Mouse (Mus musculus) cerebellum, adult 2 months (tissue): ENCODE results near the gene Sppl3.
A peak's percentile ranks its signal among the peaks of the same experiment; 100 is the strongest.

Source experiments
- CTCF ChIP-seq: fragments of 200-500 bp; IDR thresholded peaks from 2 replicates; pipeline ENCODE4 v1.5.1; 2011; ENCODE audit warnings: low read depth, mild to moderate bottlenecking, control low read depth, low read length, moderate library complexity, borderline replicate concordance; ENCODE audit not compliant: insufficient read depth
- POLR2A ChIP-seq: fragments of 200-500 bp; IDR thresholded peaks from 2 replicates; pipeline ENCODE4 v1.6.1; 2011; ENCODE audit warnings: low read length, control low read depth, borderline replicate concordance; ENCODE audit not compliant: insufficient read depth

DNA sequence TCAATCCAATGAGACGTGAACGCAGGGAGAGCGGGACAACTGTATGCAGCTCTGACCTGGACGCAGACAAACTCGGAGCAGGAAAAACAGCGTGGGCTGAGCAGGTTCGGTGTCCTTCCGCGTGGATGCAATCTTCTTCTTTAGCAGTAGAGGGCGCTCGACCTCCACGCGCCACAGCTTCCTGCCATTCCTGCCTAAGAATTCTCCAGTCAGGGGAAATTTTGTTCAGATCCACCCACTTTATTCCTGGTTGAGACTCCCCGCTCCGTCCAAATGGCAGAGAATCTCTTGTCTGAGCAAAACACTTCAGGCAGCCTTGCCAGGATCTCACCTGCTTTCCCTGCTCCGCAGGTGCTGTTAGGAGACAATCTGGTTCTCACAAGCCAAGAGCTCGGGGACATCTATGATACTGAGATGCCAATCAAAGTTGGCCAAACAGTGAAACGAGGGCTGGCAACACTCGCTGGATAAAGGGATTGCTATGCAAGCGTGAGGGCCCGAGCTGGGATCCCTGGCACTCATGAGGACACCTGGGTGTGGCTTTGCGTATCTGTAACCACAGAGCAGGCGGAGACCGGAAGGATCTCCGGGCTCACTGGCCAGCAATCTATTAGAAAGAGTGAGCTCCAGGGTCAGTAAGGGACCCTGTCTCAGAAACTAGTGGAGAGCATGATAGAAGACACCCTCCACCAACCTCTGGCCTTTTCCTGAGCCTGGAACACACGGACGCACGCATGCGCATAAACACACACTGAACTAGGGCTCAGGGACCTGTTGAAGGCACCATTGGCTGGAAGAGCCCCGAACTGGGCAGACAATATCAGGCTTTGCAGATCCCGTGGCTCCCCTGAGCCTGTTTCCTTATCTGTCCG, 31.5 kb upstream of the Sppl3 start:
- TF ChIP-seq CTCF: peak; percentile 99
- TF ChIP-seq POLR2A: no peak
